8 mouse cellular contexts compared by ENCODE assay signal in genomic region chr9:71188647-71189415, GRCm38 (mm10). TPM values are rescaled to one million over a fixed set of nuclear protein-coding genes. Genes with fewer than 3 reads are reported as not detected.
DNase-seq lines count a peak whose midpoint lies in the region; ATAC-seq lines count a peak whose summit lies in the region.

No protein-coding gene starts in this region.

- 0 out of 2 replicates have a peak overlapping the region, but pooled peaks have one; percentile 45 for H3K9ac ChIP-seq in limb, embryonic 13.5 days
- H3K9ac ChIP-seq in midbrain, embryonic 14.5 days (replicated peaks; ENCODE audit: low read length) = no peak overlapping the region

- peak overlapping the region; percentile 53 for H3K4me2 ChIP-seq in limb, embryonic 13.5 days (replicated peaks)
- peak overlapping the region; percentile 36 for H3K4me2 ChIP-seq in midbrain, embryonic 14.5 days (ENCODE audit: low read length)

- peak; percentile 66 for DNase-seq in 3T3-L1 (ENCODE audit: low read depth, low spot score)
- DNase-seq in adrenal gland, postnatal 10 days = peak; percentile 86
- peak; percentile 77 for DNase-seq in embryo, embryonic 9.5 days (ENCODE audit: extremely low spot score)
- peak; percentile 69 for DNase-seq in kidney, adult 18-20 months
- DNase-seq in midbrain, embryonic 14.5 days = peak; percentile 88
- peak; percentile 83 to 91 for DNase-seq in spleen, postnatal 10 days (ENCODE audit: low spot score in 2 of 2)

- no peak overlapping the region for H3K4me3 ChIP-seq in limb, embryonic 13.5 days
- no peak overlapping the region for H3K4me3 ChIP-seq in midbrain, embryonic 14.5 days (replicated peaks; ENCODE audit: low read depth, low read length)

- H3K27ac ChIP-seq in limb, embryonic 13.5 days = no peak overlapping the region
- no peak overlapping the region for H3K27ac ChIP-seq in midbrain, embryonic 14.5 days (replicated peaks; ENCODE audit: low read depth, low read length)

- no peaks in the 10 kb centered on the region for H3K36me3 ChIP-seq in limb, embryonic 13.5 days
- no peaks in the 10 kb centered on the region for H3K36me3 ChIP-seq in midbrain, embryonic 14.5 days (ENCODE audit: control insufficient read depth, insufficient read depth, low read length)

- H3K9me3 ChIP-seq in limb, embryonic 13.5 days = no peaks in the 10 kb centered on the region; the same call in 1 of the 2 replicates
- H3K9me3 ChIP-seq in midbrain, embryonic 14.5 days (ENCODE audit: control insufficient read depth, low read length) = no peaks in the 10 kb centered on the region

- WGBS in limb, embryonic 13.5 days = 12% methylated on average over 12 of the region's 12 CpGs
- WGBS in midbrain, embryonic 14.5 days = 11% methylated on average over 12 of the region's 12 CpGs

- peak; percentile 77 for ATAC-seq in granulocyte monocyte progenitor cell, adult 5-6 weeks (replicated peaks; ENCODE audit: poor library complexity, severe bottlenecking)
- no peak for ATAC-seq in limb, embryonic 13.5 days (ENCODE audit: low FRiP score, low read depth)
- no peak; the same call in 1 of the 2 replicates for ATAC-seq in midbrain, embryonic 14.5 days (ENCODE audit: low FRiP score, low TSS enrichment)

- H3K4me1 ChIP-seq in limb, embryonic 13.5 days = 0 out of 2 replicates have a peak, but pooled peaks cover 2% of the 10 kb centered on the region
- no peaks in the 10 kb centered on the region for H3K4me1 ChIP-seq in midbrain, embryonic 14.5 days (ENCODE audit: control insufficient read depth, insufficient read depth, low read length)

- H3K27me3 ChIP-seq in limb, embryonic 13.5 days = no peaks in the 10 kb centered on the region
- no peaks in the 10 kb centered on the region for H3K27me3 ChIP-seq in midbrain, embryonic 14.5 days (ENCODE audit: control insufficient read depth, insufficient read depth, low read length)

RNA-seq across cellular contexts. Expression of gene Aqp9, which starts 20.3 kb away (rescaled TPM):
- total RNA-seq in adrenal gland, postnatal 10 days (2021) = 10 to 100 TPM; 17.2 to 35.8 TPM
- 1.0 and 1.1 TPM in 2 replicates for total RNA-seq in granulocyte monocyte progenitor cell, adult 5-6 weeks (2014; fragmentation: Nextera tagmentation)
- total RNA-seq in granulocyte monocyte progenitor cell, adult 5-6 weeks (2017) = 0.52 and 1.4 TPM in 2 replicates
- 0.43 and 0.62 TPM in 2 replicates for polyA plus RNA-seq in limb, embryonic 13.5 days (2015; fragmentation: Nextera tagmentation; extraction: Ambion mirVana)
- 0.42 and 0.61 TPM in 2 replicates for polyA plus RNA-seq in midbrain, embryonic 14.5 days (2014; fragmentation: Nextera tagmentation; extraction: Ambion mirVana)

RNA-seq across cellular contexts. Expression of gene Aldh1a2, which starts 26.8 kb away (rescaled TPM):
- 10 to 100 TPM; 29.3 to 35.4 TPM for total RNA-seq in adrenal gland, postnatal 10 days (2021)
- total RNA-seq in granulocyte monocyte progenitor cell, adult 5-6 weeks (2014; fragmentation: Nextera tagmentation) = not detected in 2 replicates
- total RNA-seq in granulocyte monocyte progenitor cell, adult 5-6 weeks (2017) = not detected in 2 replicates
- 113 and 119 TPM in 2 replicates for polyA plus RNA-seq in limb, embryonic 13.5 days (2015; fragmentation: Nextera tagmentation; extraction: Ambion mirVana)
- polyA plus RNA-seq in midbrain, embryonic 14.5 days (2014; fragmentation: Nextera tagmentation; extraction: Ambion mirVana) = 0.36 and 16.0 TPM in 2 replicates

Comparison
In these comparisons a context has a peak if more than half of its experiments do, and no peak if none do; other contexts are left out.
1. RNA of gene Aqp9, which starts 20.3 kb away (total RNA-seq): 17.2 to 35.8 TPM in adrenal gland, postnatal 10 days; 0.52 to 1.4 TPM in granulocyte monocyte progenitor cell, adult 5-6 weeks; every median in the first group is over 4 times any median in the second.
2. RNA of gene Aldh1a2, which starts 26.8 kb away (total RNA-seq): 29.3 to 35.4 TPM in adrenal gland, postnatal 10 days; not detected in granulocyte monocyte progenitor cell, adult 5-6 weeks; every median in the first group is over 10 times any median in the second.
3. Peak in every context shown above with its lines, with median percentiles within 50 percentile points of each other: DNase-seq.